Mouse (Mus musculus) CD8-positive naive resting alpha-beta T cell, adult 2 months (primary cell): ENCODE measurements around the gene Fam178b.
"Not testable (repeated sequence)": the region's sequence is repeated elsewhere in the genome, so short reads cannot be mapped to it uniquely, and the experiment has no call there.

ENCODE experiments used
- DNase-seq, 2 experiments: peaks; one replicate each; pipeline ENCODE4 v3.0.0; 2022; ENCODE audit warnings: low read depth in 2 of 2, low spot score in 2 of 2

Fam178b gene

GRCm38 (mm10) chr1:36547981-36548598 lies 134.9 kb downstream of the Fam178b start:
- no peak for DNase-seq

- DNase-seq, result peak; percentile 91 to 93
These were observed 136.0 kb downstream of the Fam178b start, which contains the start of gene Ankrd39 for GRCm38 (mm10) chr1:36546888-36547471. TSS of gene Ankrd39 (minus strand) at chr1:36547445.

- peak in 1 of 2 experiments; percentile 28 for DNase-seq
These were observed 137.0 kb downstream of the Fam178b start for GRCm38 (mm10) chr1:36545845-36546600.

GRCm38 (mm10) chr1:36545382-36545781 lies 137.6 kb downstream of the Fam178b start:
- DNase-seq, result no peak

- no peak for DNase-seq
These were observed 140.1 kb downstream of the Fam178b start for GRCm38 (mm10) chr1:36542925-36543324.

GRCm38 (mm10) chr1:36541844-36542243 lies 141.1 kb downstream of the Fam178b start:
- no peak for DNase-seq

GRCm38 (mm10) chr1:36540807-36541206 lies 142.2 kb downstream of the Fam178b start:
- no peak for DNase-seq

GRCm38 (mm10) chr1:36540132-36540531 lies 142.9 kb downstream of the Fam178b start:
- no peak for DNase-seq

- DNase-seq, result no peak
These were observed 143.8 kb downstream of the Fam178b start, which contains the start of gene Gm42417 for GRCm38 (mm10) chr1:36539186-36539585. TSS of gene Gm42417 (minus strand) at chr1:36539429.

GRCm38 (mm10) chr1:36538727-36539126 lies 144.3 kb downstream of the Fam178b start:
- DNase-seq, result no peak

- not testable (repeated sequence) for DNase-seq
These were observed 146.2 kb downstream of the Fam178b start, which contains the start of gene Ankrd23 for GRCm38 (mm10) chr1:36536783-36537182. TSS of gene Ankrd23 (minus strand) at chr1:36536883.

- DNase-seq, result no peak
These were observed 146.6 kb downstream of the Fam178b start for GRCm38 (mm10) chr1:36536397-36536728.

- no peak for DNase-seq
These were observed 147.2 kb downstream of the Fam178b start for GRCm38 (mm10) chr1:36535477-36536396.

- no peak for DNase-seq
These were observed 148.4 kb downstream of the Fam178b start for GRCm38 (mm10) chr1:36534595-36535058.

- no peak for DNase-seq
These were observed 149.4 kb downstream of the Fam178b start for GRCm38 (mm10) chr1:36533546-36533945.

GRCm38 (mm10) chr1:36531461-36531860 lies 151.5 kb downstream of the Fam178b start:
- no peak for DNase-seq

GRCm38 (mm10) chr1:36530962-36531361 lies 152.0 kb downstream of the Fam178b start:
- no peak for DNase-seq

GRCm38 (mm10) chr1:36530485-36530884 lies 152.5 kb downstream of the Fam178b start:
- DNase-seq, result no peak

GRCm38 (mm10) chr1:36529875-36530274 lies 153.1 kb downstream of the Fam178b start:
- DNase-seq, result no peak

- DNase-seq, result no peak
These were observed 153.7 kb downstream of the Fam178b start for GRCm38 (mm10) chr1:36529274-36529673.

- DNase-seq, result no peak
These were observed 154.6 kb downstream of the Fam178b start for GRCm38 (mm10) chr1:36528351-36528750.
